Mouse (Mus musculus): ENCODE data around the gene Insl5. TPM values are rescaled to one million over a fixed set of nuclear protein-coding genes. Genes with fewer than 3 reads are reported as not detected.

Gene Insl5
- total and polyA plus RNA-seq, 3 experiments: 0.27 TPM; not detected in 2

DNA sequence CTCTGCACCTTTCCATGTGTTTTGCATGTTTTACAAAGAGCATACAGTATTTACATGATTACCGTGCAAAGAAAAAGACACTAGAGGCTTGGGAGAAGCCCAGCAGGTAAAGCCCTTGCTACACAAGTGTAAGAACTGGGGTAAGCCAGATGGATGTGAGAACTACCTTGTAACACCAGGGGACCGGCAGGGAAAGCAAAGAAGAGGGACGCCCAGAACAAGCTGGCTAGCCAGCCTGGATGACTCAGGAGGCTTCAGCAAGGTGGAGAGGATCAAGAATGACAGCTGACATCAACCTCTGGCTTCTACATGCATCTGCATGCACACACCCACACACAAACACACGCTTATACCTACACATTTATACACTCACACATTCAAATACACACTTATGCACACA, 36.6 kb downstream of the Insl5 start:
- no peak for DNase-seq

DNA sequence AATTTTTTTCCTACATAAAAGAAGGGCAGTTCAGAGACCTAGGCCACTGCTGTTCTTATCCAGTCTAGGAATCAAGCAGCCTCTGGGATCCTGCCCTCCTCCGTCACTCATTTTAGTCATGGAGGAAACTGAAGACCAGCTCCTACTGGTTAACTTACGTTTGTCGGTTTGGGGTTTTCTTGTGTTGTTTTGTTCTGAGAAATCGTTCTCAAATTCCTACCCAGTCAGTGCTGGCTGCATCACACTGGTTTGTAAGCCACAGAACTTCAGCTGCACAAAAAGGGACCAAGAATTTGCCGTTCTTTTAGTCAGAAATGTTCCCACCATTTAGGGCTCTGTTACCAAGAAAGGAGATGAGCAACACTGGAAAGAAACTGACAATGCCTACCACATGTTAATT, 37.3 kb downstream of the Insl5 start:
- DNase-seq: no peak

- no peak for DNase-seq
Measured at GRCm38 (mm10) chr4:102988526-102988925, 38.1 kb downstream of the Insl5 start.

DNA sequence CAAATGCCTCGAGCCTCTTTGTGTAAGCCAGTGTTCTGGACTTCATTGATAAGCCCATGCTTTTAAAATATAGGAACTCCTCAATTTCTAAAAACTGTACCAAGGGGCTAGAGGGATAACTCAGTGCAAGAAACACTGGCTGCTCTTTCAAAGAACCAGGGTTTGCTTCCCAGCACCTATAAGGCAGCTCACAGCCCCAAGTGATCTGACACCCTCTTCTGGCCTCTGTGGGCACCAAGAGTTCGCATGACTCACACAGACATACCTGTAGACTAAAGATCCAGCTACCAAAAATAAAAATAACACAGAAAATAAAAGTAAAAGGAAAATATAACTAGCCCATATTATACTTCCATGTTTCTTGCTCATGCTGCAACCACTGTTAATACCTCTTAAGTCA, 38.9 kb downstream of the Insl5 start:
- DNase-seq: no peak

DNA sequence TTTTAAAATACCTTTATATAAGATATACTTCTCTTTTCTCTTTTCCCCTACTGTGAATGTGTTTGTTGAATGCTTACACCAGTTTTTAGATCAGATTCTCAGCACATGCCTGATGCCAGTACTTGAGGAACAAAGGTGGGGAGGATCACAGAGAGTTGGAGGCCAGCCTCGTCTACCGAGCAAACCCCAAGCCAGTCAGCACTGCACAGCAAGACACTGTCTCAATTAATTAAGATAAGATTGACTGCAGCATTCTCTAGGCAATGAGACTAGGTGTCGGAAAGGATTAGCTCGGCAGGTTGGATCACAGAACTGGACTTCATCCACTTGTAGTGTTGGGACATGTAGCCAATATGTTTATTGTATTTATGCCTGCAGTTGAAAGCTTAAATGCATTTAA, 39.3 kb downstream of the Insl5 start:
- no peak for DNase-seq

- DNase-seq: peak; percentile 18
Measured at GRCm38 (mm10) chr4:102986917-102987316, 39.7 kb downstream of the Insl5 start.

GRCm38 (mm10) chr4:102986173-102986572, 40.5 kb downstream of the Insl5 start:
- DNase-seq: no peak

DNA sequence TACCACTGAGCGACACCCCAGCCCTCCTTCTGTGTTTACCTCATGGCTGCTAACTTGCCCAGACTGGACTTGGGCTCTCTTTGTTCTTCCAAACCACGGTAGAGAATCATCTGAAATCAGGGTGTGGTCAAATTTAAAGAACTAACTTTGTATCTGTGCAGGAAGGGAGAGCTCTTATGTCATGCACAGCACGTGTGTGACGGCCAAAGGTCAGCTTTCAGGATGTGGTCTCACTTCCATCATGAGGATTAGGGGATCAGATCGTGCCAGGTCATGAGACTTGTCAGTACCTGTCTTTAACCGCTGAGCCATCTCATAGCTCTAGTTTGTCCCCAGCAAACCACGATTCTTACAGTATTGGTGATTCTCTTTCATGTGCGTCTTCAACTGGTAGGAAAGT, 44.9 kb downstream of the Insl5 start:
- DNase-seq: no peak

GRCm38 (mm10) chr4:102979385-102979784, 47.3 kb downstream of the Insl5 start:
- DNase-seq: no peak

- no peak for DNase-seq
Measured at GRCm38 (mm10) chr4:102978440-102978839, 48.2 kb downstream of the Insl5 start, which contains the start of gene Tctex1d1. Gene Tctex1d1 (plus strand): TSS chr4:102978606.

- DNase-seq: no peak
Measured at GRCm38 (mm10) chr4:102977778-102978321, 48.8 kb downstream of the Insl5 start.

DNA sequence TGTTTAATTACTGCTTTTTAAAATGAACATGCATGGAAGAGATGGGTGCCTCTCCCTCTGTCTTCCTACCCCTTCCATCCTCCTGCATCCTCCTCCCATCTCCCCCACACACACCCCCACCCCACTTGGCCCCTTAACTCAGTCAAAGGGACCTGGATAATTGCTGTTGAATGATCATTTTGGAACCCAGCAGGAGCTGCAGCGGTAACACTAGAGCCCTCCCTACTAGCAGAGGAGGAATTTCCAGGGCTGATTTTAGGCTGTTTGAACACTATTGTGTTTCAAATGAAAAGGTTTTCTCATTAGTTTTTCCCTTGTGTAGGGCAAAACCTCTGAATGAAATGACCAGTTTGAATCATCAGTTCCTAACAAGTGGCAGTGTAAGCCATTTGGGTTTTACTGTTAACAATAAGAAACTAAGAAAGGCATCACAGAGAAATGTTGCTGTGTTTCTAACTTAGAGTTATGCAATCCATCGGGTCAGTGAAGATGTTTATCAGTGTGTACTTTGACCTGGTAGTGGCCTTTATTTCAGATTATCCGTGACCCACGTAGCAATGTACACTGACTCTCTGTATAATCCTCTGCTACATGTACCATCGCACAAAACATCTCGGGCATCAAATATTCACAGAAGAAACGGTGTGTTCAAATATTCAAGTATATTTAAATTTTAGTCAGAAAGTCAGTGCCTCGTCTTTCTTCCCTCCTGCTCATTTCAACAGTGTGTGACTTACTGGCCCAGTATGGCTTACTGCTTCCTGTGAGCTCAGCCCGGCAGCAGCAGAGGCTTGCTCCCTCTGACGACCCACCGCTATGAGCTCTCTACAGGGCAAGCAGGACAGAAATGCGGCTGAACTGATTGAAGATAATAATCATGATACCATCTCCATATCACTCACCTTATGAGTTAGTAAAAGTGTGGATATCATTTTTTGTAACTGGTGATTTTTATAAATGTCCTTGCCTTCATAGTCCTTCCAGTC, 50.1 kb downstream of the Insl5 start:
- DNase-seq: no peak

DNA sequence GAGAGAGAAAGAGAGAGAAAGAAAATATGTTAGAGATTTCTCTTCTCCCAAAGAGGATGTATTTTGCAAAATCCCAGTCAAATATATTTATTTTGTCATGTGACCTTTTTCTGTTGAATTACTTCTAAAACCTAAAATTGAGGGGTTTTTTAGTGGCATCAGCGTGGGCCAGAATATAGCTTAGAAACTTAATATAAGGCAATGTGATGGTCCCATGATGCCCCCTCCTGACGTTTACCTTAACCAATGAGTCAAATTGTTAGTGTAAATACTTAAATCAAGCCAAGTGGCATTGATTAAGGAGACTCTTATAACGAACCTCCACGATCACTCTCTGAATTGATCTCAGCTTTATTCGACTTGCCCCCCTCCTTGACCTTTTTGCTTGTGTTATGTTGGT, 52.5 kb downstream of the Insl5 start:
- no peak for DNase-seq

GRCm38 (mm10) chr4:102972071-102972470, 54.6 kb downstream of the Insl5 start:
- DNase-seq: no peak

DNA sequence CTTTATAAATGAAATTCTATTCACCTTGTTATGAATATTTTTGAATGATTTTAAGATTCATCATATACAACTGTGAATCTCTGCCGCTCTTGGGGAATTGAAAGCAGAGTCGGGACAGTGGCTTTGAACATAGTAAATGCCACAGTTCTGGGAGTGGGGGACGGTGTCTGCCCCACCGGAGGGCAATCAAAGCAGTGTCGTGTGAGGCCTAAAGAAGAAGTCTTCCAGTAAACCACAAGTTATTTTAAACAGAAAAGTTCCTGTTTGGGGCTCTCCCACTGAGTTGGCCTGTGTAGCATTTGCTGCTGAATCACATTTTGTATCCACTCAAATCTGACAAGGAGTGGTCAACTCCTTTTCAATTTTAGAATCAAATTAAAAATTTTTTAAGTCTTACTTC, 55.5 kb downstream of the Insl5 start:
- DNase-seq: no peak

- DNase-seq: no peak
Measured at GRCm38 (mm10) chr4:102969599-102969998, 57.0 kb downstream of the Insl5 start.

Other genes starting within 250 kb of the Insl5 start
- gene Tctex1d1, start 48.2 kb downstream of the Insl5 start, total RNA-seq (2021): not detected
- not detected in 2 replicates for gene Tctex1d1, start 48.2 kb downstream of the Insl5 start, polyA plus RNA-seq (2012; rRNA removed)
- gene Mier1, start 87.5 kb upstream of the Insl5 start, total RNA-seq (2021): 10 to 100 TPM; 50.3 to 62.0 TPM
- gene Mier1, start 87.5 kb upstream of the Insl5 start, polyA plus RNA-seq (2012; rRNA removed): 5.7 and 7.3 TPM in 2 replicates
- 1 to 10 TPM; 5.7 TPM for gene Wdr78, start 87.7 kb upstream of the Insl5 start, total RNA-seq (2021)
- 0.86 and 1.1 TPM in 2 replicates for gene Wdr78, start 87.7 kb upstream of the Insl5 start, polyA plus RNA-seq (2012; rRNA removed)
- gene Slc35d1, start 188.3 kb upstream of the Insl5 start, total RNA-seq (2021): 10 to 100 TPM; 12.0 to 13.1 TPM
- gene Slc35d1, start 188.3 kb upstream of the Insl5 start, polyA plus RNA-seq (2012; rRNA removed): 1.8 and 2.2 TPM in 2 replicates